In the genomic region with DNA sequence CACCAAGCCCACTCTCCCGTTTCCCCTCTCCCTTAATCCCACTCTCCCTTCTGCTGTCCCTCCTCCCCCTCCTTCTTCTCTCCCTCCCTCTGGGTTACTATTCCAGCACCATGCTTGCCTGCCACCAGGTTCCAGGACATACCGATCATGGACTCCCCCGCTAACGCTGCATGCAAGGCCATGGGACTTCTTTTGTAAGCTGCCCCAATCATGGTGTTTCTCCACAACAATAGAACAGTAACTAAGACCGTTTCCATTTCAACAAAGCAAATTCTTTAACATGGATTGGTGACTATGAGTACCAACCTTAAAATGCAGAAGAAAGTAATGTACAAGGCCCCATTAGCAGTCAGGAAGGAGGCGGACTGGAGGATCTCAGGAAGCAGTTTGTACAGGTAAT, we compare ENCODE assay signal across 22 mouse cellular contexts.
DNase-seq lines count a peak whose midpoint lies in the region; ATAC-seq lines count a peak whose summit lies in the region.
"Had no signal": no experiment of that assay in that cellular context is flagged by ENCODE, and none has a peak within 500 bp of the region (broad histone marks: within the 10 kb centered on the region; RNA-seq: fewer than 3 reads in every experiment).

No protein-coding gene starts in this region.

- peak; percentile 18 for DNase-seq in hindbrain, embryonic 14.5 days (ENCODE audit: low spot score)
- peak; percentile 60 for DNase-seq in R1 (ENCODE audit: low read depth, low spot score)
- DNase-seq in ZHBTc4 (ENCODE audit: low read depth, low spot score), result peak; percentile 58
- DNase-seq in heart, postnatal 25 days (ENCODE audit: low spot score), result no peak
- DNase-seq: adrenal gland, adult 2 months; adrenal gland, adult 8-10 months; adrenal gland, postnatal 10 days; adrenal gland, postnatal 14 days; adrenal gland, postnatal 25 days; adrenal gland, postnatal 36 days; B cell, adult 2 months; cerebellum, adult 11 months; cerebellum, adult 11-12 months; cerebellum, adult 18-20 months; cerebellum, adult 2 months; cerebellum, adult 8-10 months had no signal

- H3K4me1 ChIP-seq in hindbrain, embryonic 14.5 days (replicated peaks; ENCODE audit: control insufficient read depth, insufficient read depth, low read length), result no peaks in the 10 kb centered on the region
- H3K4me1 ChIP-seq in hindbrain, embryonic 13.5 days (replicated peaks), result 0 out of 2 replicates have a peak, but pooled peaks cover 3% of the 10 kb centered on the region
- 0 out of 2 replicates have a peak, but pooled peaks cover 5% of the 10 kb centered on the region for H3K4me1 ChIP-seq in heart, embryonic 11.5 days (ENCODE audit: control insufficient read depth, insufficient read depth, low read length)

- no peak for ATAC-seq in hindbrain, embryonic 14.5 days (ENCODE audit: low FRiP score)
- ATAC-seq in hindbrain, embryonic 13.5 days (ENCODE audit: low FRiP score), result no peak
- no peak for ATAC-seq in heart, embryonic 11.5 days (replicated peaks; ENCODE audit: insufficient number of reproducible peaks, low FRiP score, low TSS enrichment)
- ATAC-seq: activated CD4-positive, CD25-positive, alpha-beta regulatory T cell, adult 4 months; CD4-positive, CD25-positive, alpha-beta regulatory T cell, adult 4 months; Patski had no signal

- no peaks in the 10 kb centered on the region for H3K27me3 ChIP-seq in hindbrain, embryonic 14.5 days (ENCODE audit: control insufficient read depth, insufficient read depth, low read length)
- no peaks in the 10 kb centered on the region for H3K27me3 ChIP-seq in hindbrain, embryonic 13.5 days
- no peaks in the 10 kb centered on the region for H3K27me3 ChIP-seq in heart, embryonic 11.5 days (ENCODE audit: control insufficient read depth, insufficient read depth, low read length)
- H3K27me3 ChIP-seq: CH12.LX, Patski had no signal

- 80% methylated on average over 6 of the region's 6 CpGs for WGBS in hindbrain, embryonic 14.5 days
- WGBS in hindbrain, embryonic 13.5 days, result 83% methylated on average over 6 of the region's 6 CpGs
- WGBS in heart, embryonic 11.5 days (ENCODE audit: insufficient replicate concordance), result 83% methylated on average over 6 of the region's 6 CpGs

- intact Hi-C loops in heart, postnatal 25 days (cut with DNase I), result no loop called here

- no peak overlapping the region for H3K27ac ChIP-seq in hindbrain, embryonic 14.5 days
- no peak overlapping the region for H3K27ac ChIP-seq in hindbrain, embryonic 13.5 days
- H3K27ac ChIP-seq in heart, embryonic 11.5 days (ENCODE audit: low read depth, low read length), result no peak overlapping the region

- no peak overlapping the region for H3K4me3 ChIP-seq in hindbrain, embryonic 14.5 days (replicated peaks; ENCODE audit: low read length)
- no peak overlapping the region for H3K4me3 ChIP-seq in hindbrain, embryonic 13.5 days
- H3K4me3 ChIP-seq in heart, embryonic 11.5 days (ENCODE audit: low read depth, low read length), result no peak overlapping the region

- H3K4me2 ChIP-seq in hindbrain, embryonic 14.5 days (replicated peaks), result no peak overlapping the region
- no peak overlapping the region for H3K4me2 ChIP-seq in hindbrain, embryonic 13.5 days
- no peak overlapping the region for H3K4me2 ChIP-seq in heart, embryonic 11.5 days

- peaks cover 13% of the 10 kb centered on the region; the same call in 1 of the 2 replicates for H3K36me3 ChIP-seq in hindbrain, embryonic 14.5 days (replicated peaks; ENCODE audit: control insufficient read depth, insufficient read depth)
- H3K36me3 ChIP-seq in hindbrain, embryonic 13.5 days, result peaks cover 7% of the 10 kb centered on the region
- H3K36me3 ChIP-seq in heart, embryonic 11.5 days (ENCODE audit: control insufficient read depth, insufficient read depth, low read length), result peaks cover 3% of the 10 kb centered on the region; the same call in 1 of the 2 replicates

- no peak overlapping the region for H3K9ac ChIP-seq in hindbrain, embryonic 14.5 days
- no peak overlapping the region for H3K9ac ChIP-seq in hindbrain, embryonic 13.5 days
- no peak overlapping the region for H3K9ac ChIP-seq in heart, embryonic 11.5 days (ENCODE audit: low read depth, low read length)

- H3K9me3 ChIP-seq in hindbrain, embryonic 14.5 days (ENCODE audit: control insufficient read depth, low read length), result no peaks in the 10 kb centered on the region
- H3K9me3 ChIP-seq in hindbrain, embryonic 13.5 days, result 0 out of 2 replicates have a peak, but pooled peaks cover 2% of the 10 kb centered on the region
- peaks cover 3% of the 10 kb centered on the region; the same call in 1 of the 2 replicates for H3K9me3 ChIP-seq in heart, embryonic 11.5 days (replicated peaks; ENCODE audit: control insufficient read depth, low read length)
